Mouse (Mus musculus) adrenal gland, adult 8-10 months (tissue): ENCODE results near the gene Slc37a1. TPM values are rescaled to one million over a fixed set of nuclear protein-coding genes. Genes with fewer than 3 reads are reported as not detected.
"Not testable (repeated sequence)": the region's sequence is repeated elsewhere in the genome, so short reads cannot be mapped to it uniquely, and the experiment has no call there.

Source experiments
- DNase-seq: peaks from one replicate; pipeline ENCODE4 v3.0.0; 2022
- total RNA-seq, 4 experiments: library from RNA; stranded (reverse); gene quantifications; 2 replicates each; pipeline ENCODE4 v1.2.4; 2022

Slc37a1 gene
- total RNA-seq, 4 experiments from 2014 or later: 13.1 to 26.4 (median 22.5) TPM

GRCm38 (mm10) chr17:31269761-31270160, 16.8 kb upstream of the Slc37a1 start:
- DNase-seq: no peak

- DNase-seq: peak; percentile 66
Observed at GRCm38 (mm10) chr17:31270246-31270645, 16.3 kb upstream of the Slc37a1 start.

- not testable (repeated sequence) for DNase-seq
Observed at GRCm38 (mm10) chr17:31270736-31271135, 15.9 kb upstream of the Slc37a1 start.

GRCm38 (mm10) chr17:31271136-31271851, 15.3 kb upstream of the Slc37a1 start:
- no peak for DNase-seq

- no peak for DNase-seq
Observed at GRCm38 (mm10) chr17:31272416-31273165, 14.0 kb upstream of the Slc37a1 start.

GRCm38 (mm10) chr17:31273631-31274030, 13.0 kb upstream of the Slc37a1 start:
- DNase-seq: no peak

- DNase-seq: no peak
Observed at GRCm38 (mm10) chr17:31275181-31275580, 11.4 kb upstream of the Slc37a1 start.

- DNase-seq: no peak
Observed at GRCm38 (mm10) chr17:31276207-31276921, 10.2 kb upstream of the Slc37a1 start.

GRCm38 (mm10) chr17:31276922-31277918, 9.4 kb upstream of the Slc37a1 start, which contains the start of gene Rsph1:
Rsph1 (minus strand) TSS chr17:31277383.
- peak; percentile 99 for DNase-seq

GRCm38 (mm10) chr17:31277931-31278330, 8.7 kb upstream of the Slc37a1 start:
- DNase-seq: no peak

GRCm38 (mm10) chr17:31279541-31279940, 7.1 kb upstream of the Slc37a1 start:
- no peak for DNase-seq

GRCm38 (mm10) chr17:31280269-31280668, 6.3 kb upstream of the Slc37a1 start:
- DNase-seq: no peak

- no peak for DNase-seq
Observed at GRCm38 (mm10) chr17:31281830-31282686, 4.5 kb upstream of the Slc37a1 start.

GRCm38 (mm10) chr17:31282687-31283053, 3.9 kb upstream of the Slc37a1 start:
- DNase-seq: no peak

- DNase-seq: no peak
Observed at GRCm38 (mm10) chr17:31285867-31286266, 725 bp upstream of the Slc37a1 start.

- DNase-seq: no peak
Observed at GRCm38 (mm10) chr17:31287216-31287615, 624 bp downstream of the Slc37a1 start.

GRCm38 (mm10) chr17:31288999-31289726, 2.6 kb downstream of the Slc37a1 start:
- no peak for DNase-seq

GRCm38 (mm10) chr17:31290311-31290710, 3.7 kb downstream of the Slc37a1 start:
- no peak for DNase-seq

GRCm38 (mm10) chr17:31290859-31291258, 4.3 kb downstream of the Slc37a1 start:
- no peak for DNase-seq
